Mouse (Mus musculus) heart, adult 11 months (tissue): ENCODE results near the gene Zfp672.
A peak's percentile ranks its signal among the peaks of the same experiment; 100 is the strongest.
"Not testable (repeated sequence)": the region's sequence is repeated elsewhere in the genome, so short reads cannot be mapped to it uniquely, and the experiment has no call there.

ENCODE experiments used
- DNase-seq: peaks from one replicate; pipeline ENCODE4 v3.0.0; 2022

Zfp672 gene

GRCm38 (mm10) chr11:58323570-58324340 is 6.4 kb downstream of the Zfp672 start:
- DNase-seq = no peak

DNA sequence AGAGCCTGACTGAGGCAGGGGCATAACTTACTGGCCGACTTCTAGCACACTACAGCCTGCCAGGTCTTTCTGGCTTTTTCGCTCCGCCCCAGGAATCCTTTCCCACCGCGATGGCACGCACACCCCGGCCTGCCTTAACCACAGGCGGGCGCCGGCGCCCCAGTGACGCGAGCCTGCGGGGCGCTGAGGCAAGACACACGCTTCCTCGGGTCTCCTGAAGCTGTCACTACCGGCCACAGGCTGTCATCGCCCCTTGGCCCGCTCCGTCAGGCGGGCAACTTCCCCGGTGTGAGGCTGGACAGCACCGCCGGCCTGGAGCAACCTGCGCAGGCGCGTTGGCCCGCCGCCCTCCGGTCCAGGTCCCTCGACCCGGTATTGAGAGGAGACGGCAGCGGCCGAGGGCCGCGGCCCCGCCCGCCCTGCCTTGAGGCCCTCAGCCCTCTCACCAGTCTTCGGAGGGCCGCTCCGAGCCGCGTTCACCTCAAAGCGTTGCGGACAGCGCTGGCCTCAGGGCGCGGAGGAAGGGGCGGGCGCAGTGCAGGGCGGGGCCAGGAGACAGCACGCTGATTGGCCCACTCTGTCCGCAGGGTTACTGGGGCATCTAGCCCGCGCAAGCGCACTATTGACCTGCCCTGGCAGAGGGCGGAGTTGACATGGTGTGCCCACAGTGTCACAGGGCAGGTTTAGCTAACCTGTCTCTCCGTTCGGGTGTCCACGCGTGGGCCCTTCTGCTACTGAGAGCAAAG is 7.1 kb downstream of the Zfp672 start:
- peak; percentile 100 for DNase-seq

DNA sequence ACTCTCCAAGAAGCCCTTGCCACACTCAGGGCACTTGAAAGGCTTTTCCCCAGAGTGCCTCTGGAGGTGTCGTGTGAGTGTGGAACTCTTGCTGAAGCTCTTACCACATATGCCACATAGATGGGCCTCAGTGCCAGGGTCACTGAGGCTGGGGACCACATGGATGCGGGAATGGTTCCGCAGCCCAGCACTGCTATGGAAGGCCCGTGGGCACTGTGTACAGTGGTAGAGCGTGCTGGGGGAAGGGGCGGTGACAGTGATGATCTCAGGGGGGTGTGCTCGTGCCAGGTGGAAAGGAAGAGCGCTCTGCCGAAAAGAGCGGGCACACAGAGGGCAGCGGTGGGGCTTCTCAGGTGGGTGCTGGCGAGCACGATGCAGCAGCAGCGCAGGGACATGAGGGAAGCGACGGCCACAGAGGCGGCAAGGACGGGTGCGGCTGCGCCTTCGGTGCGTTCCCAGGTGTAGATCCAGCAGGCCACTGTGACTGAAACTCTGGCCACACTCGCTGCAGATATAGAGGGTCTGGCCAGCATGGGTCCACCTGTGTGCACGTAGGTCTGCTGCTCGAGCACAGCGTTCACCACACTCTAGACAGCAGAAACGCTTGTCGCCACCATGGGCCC is 13.3 kb downstream of the Zfp672 start:
- peak; percentile 89 for DNase-seq

GRCm38 (mm10) chr11:58316344-58316743 is 13.8 kb downstream of the Zfp672 start:
- DNase-seq = peak; percentile 90

DNA sequence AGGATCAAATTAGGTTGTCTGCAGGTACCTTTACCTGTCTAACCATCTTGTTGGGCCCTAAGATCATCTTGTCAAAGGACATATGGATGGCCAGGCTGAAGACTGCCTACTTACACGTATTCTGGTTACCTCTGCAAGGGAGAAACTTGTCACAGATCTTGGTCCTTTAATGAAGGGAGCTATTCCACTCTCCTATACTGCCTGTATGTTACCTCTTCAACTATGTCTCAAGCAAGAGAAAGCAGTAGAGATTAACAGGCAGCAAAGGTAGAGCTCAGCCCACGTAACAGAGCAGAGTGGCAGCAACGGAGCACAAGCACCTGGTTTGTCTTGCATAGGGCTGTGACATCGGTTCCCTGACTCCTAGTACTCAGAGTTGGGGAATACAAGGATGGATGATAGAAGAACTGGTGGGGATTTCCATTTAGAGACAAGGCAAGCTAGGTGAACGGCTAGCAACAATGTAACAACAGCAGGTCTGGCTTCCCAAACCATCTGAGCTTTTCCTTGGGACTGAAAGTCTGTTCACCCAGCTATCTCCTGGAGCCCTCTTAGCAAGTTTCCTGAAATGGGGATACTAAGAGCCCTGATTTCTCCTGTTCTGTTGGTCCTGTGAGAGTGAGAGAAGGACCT is 14.5 kb downstream of the Zfp672 start:
- DNase-seq = peak; percentile 55

- peak; percentile 87 for DNase-seq
Observed at GRCm38 (mm10) chr11:58314069-58314468, 16.1 kb downstream of the Zfp672 start.

GRCm38 (mm10) chr11:58308661-58309060 is 21.5 kb downstream of the Zfp672 start:
- peak; percentile 92 for DNase-seq

DNA sequence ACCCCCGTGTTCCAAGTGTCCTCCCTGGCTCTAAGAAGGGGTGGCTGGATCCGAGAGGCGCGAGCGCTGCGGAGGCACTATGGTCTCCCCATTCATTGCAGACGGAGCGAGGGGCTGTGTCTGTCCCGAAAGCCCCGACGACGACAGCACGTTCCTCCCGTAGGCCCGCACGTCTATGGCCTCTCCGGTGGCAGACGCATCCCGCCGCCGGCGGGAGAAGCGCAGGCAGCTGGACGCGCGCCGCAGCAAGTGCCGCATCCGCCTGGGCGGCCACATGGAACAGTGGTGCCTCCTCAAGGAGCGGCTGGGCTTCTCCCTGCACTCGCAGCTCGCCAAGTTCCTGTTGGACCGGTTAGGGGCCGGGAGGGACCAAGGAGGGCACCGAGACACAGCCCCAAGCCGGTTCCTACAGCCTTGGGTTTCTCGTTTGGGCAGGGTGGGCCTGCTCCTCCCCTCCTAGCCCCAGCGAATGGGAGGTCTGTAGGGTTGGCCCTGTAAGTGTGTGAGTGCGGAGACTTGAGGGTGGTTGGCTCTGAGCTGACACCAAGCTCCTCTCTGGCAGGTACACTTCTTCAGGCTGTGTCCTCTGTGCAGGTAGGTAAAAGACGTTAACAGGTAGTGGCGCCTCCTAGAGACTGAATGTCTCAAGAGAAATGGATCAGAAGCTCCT is 22.6 kb downstream of the Zfp672 start:
- peak; percentile 97 for DNase-seq

DNA sequence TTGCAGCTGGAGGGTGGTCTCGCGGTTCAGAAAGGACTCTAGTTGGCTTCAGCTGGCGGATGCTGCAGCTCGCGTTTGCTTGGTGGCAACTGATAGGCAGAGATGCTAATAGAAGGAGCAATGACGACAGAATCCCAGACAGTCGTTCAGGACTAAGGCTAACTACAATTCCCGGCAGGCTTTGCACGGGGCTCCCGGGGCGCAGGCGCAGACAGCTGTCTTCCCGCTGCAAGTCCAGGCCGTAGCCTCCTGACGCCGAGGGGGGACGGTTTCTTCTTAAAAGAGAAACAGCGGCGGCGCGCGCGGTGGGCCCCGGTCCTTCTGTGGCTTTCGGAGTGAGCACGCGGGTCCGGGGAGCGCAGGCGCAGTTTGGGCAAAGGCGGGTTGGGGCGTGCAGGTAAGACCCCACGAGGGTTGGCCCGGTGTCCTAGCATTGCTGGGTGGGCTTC is 23.3 kb downstream of the Zfp672 start, which contains the start of gene Zfp692:
Zfp692 (plus strand) TSS at position 210 of the 449 bp plus-strand sequence.
- peak; percentile 99 for DNase-seq

- not testable (repeated sequence) for DNase-seq
Observed at GRCm38 (mm10) chr11:58305299-58305698, 24.8 kb downstream of the Zfp672 start.

DNA sequence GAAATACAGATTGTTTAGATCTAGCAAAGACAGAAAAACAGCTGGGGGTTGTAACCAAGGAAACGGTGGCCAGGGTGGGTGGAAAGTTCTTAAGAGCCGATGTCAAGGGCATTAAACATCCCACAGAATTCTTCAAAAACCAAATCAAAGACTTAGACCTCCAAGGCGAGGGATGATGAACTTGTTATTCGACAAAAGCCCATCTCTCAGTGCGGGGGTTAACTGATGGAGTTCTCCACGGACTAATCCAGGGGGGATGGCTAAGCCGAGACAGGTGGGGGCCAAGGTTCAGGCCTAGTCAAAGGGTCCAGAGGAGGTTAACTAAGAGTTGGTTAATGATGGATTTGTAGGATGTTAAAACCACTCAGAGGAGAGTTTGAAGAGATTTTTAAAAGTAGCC is 26.5 kb downstream of the Zfp672 start:
- no peak for DNase-seq

GRCm38 (mm10) chr11:58302774-58303445 is 27.2 kb downstream of the Zfp672 start:
- no peak for DNase-seq

GRCm38 (mm10) chr11:58301837-58302754 is 28.0 kb downstream of the Zfp672 start:
- DNase-seq = peak; percentile 99

DNA sequence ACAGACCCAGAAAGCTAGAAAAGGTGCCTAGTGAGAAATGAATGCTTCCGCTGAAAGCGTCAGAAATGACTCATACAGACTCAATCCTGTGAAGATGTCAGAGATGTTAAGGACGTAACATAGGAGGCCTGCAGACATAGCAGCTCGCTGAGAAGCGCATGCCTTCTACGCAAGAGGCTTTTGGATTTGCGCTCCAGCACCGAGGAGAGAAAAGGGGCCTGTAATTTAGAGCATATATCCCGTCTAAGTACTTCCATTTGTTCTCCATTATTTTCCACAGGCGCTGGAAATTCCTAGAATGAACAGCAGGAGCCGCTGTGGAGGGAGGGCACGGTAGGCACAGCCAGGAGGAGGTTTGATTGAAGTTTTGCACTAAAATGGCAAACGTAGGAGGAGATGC is 29.1 kb downstream of the Zfp672 start:
- DNase-seq = peak; percentile 95

DNA sequence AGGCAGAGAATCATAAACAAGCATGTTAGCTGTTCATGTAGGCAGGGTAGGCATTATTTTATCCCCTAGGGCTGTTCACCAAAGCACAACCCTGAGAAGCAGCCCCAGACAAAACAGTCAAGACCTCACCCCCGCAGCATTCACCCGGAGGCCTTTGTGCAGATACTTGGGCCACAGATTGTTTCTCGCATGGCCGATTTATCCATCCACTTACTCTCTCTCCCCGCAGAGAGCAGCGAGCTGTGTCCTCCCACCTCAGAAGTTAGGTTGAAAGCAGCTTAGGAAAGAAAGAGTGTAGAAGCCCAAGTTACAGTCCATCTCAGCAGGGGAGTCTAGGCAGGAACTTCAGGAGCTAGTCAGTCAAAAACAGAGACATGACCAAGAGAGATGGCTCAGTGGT is 32.7 kb downstream of the Zfp672 start:
- DNase-seq = no peak

- DNase-seq = no peak
Observed at GRCm38 (mm10) chr11:58292791-58293190, 37.3 kb downstream of the Zfp672 start.

DNA sequence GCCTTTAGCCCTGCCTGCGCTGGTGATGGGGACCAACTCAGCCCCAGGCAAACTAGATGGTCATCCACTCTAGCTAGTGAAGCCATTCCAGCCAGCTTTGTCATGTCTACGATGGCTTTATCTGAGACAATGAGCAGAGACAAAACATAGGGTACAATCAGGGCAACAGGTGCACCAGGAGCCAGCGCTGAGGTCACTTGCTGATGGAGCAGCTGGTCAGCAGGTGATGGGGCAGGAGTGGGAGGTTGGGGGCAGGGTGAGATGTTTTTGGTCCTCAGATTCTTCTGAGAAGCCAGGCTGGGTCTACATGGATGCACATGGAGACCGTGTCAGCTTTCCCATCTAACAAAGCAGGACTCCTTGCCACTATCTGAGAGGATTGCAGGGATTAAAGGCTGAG is 39.3 kb downstream of the Zfp672 start:
- DNase-seq = no peak

- DNase-seq = no peak
Observed at GRCm38 (mm10) chr11:58289992-58290682, 40.0 kb downstream of the Zfp672 start.

DNA sequence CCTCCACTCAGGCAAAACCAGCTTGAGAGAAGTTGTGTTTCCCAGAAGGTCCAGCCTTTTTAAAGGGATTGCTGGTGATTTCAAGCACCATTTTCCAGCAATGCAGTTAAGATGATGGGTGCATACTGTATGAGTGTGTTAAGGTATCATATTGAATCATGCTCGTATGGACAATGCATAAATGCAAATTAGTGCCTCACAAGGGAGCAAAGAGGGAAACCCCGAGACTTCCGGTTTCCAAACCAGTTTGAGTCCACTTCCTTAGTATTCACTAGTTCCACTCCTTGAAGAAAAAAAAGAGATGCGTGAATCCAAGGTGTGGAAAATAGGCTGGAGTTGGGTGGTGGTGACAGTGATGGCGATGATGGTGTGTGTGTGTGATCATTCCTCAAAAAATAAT is 47.6 kb downstream of the Zfp672 start:
- DNase-seq = no peak

DNA sequence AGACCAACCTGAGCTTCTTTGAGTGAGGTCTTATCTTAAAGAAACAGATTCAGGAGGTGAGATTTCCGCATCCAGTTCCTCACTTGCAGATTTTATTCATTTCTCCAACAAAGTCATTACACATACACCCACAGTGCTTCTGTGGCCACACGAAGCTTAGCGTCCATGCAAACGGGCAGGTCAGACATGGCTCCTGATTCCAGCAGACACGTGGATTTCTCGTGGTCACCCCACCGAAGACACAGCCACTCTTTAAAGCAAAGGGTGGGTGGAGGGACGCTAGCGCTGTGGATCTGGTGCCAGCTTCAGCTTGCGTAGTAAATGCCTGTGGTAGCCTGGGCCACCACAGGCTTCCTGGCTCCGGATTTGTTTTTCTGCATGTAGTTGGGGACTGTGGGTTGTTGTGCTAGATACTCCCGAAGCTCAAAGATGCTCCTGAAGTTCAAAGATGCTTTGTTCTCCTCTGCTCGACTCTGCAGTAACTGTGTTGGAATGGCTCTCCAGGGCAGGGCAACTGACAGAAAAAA is 48.1 kb downstream of the Zfp672 start:
- DNase-seq = no peak
